Mouse (Mus musculus) left cerebral cortex, postnatal 4 days (tissue): ENCODE measurements at regions not wholly inside any gene's neighbourhood (a gene's known extent, or its start where the extent isn't known, plus 50 kb on each side); places are given as distances from the start of the nearest gene placed in this dataset.

Experiments
- DNase-seq: peaks from one replicate; pipeline ENCODE4 v3.0.0-alpha.2; 2022
- intact Hi-C: fragments of 180-260 bp; cut with DNase I; formaldehyde crosslinking; loops from one replicate; pipeline ENCODE4 v1.15.1; 2025

DNA sequence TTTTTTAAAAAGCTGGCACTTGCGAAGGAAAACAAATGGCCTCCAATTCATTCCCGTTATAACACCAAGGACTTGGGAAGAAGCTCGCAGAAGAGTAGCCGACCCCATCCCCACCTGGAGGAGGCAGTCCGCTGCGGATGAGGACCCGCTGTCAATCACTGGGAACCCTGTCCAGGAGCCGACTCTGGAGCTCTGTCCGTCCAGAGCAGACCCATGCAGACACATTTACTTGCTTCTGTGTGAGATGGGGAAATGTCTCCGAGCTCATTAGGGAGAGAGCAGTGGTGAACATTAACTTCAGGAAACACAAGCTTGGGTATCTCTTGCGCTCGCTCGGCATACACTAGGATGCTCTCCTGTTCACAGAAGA, 50.5 kb upstream of the Tmem132d start:
- intact Hi-C loops: no loop called here
- DNase-seq: no peak

DNA sequence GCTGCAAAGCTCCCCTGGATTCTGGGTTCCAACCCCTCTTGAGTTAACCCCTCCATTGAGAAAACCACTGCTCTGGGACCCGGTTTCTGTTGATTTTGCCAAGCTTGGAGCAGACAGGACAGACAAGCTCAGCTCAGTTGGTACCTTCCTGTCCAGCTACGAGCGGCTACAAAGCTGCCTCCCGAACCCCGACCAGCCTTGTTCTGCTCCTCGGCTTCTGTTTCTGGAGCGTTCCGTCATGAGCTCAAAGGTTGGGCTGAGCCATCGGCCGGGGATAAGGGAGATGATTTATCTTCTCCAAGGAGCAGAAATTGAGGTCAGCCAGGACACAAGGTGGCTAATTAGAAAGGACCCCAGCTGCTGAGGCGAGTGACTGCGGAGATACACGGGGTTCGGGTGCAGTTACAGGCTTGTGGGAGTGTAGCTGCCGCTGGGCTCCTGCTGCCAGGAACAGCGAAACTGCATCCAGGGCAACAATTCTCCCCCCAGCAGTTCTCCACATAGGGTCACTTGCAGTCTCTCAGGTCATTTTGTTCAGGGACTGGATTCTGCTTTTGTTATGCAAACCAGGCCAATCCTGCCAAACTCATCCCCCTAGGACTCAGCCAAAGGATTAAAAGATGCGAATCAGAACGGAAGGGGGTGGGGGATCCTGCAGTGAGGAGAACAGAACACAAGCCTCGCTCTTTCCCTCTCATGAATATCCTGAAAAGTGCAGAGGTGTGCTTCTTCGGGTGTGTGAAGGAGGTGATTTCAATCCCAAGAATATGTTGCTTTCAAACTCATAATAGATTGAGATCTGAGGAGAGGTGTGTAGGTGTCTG, 50.0 kb upstream of the Tmem132d start:
- intact Hi-C loops: no loop called here
- no peak for DNase-seq
